In genomic region chr5:139325395-139325966, GRCm38 (mm10) we compare ENCODE assay signal across 8 mouse cellular contexts. TPM values are rescaled to one million over a fixed set of nuclear protein-coding genes. Genes with fewer than 3 reads are reported as not detected.
A peak's percentile ranks its signal among the peaks of the same experiment; 100 is the strongest.
DNase-seq lines count a peak whose midpoint lies in the region; ATAC-seq and TF ChIP-seq lines count a peak whose summit lies in the region.

Gene Adap1 (minus strand): TSS chr5:139325622.

- no peaks in the 10 kb centered on the region for H3K4me1 ChIP-seq in embryonic facial prominence, embryonic 11.5 days (ENCODE audit: control insufficient read depth, insufficient read depth, low read length)
- peaks cover 25% of the 10 kb centered on the region for H3K4me1 ChIP-seq in heart, embryonic 13.5 days
- peaks cover 6 to 7% of the 10 kb centered on the region in 2 experiments; a peak in 3 of 4 replicates for H3K4me1 ChIP-seq in liver, embryonic 14.5 days (replicated peaks; ENCODE audit: control insufficient read depth in 2 of 2, insufficient read depth in 2 of 2, low read length in 1 of 2)
- peaks cover 13% of the 10 kb centered on the region; the same call in 1 of the 2 replicates for H3K4me1 ChIP-seq in neural tube, embryonic 12.5 days

- H3K4me3 ChIP-seq in embryonic facial prominence, embryonic 11.5 days (ENCODE audit: low read depth, low read length), result peak within 1 kb of the TSS; percentile 51
- peak within 1 kb of the TSS; percentile 71 for H3K4me3 ChIP-seq in heart, embryonic 13.5 days
- peak within 1 kb of the TSS; percentile 41 to 71 for H3K4me3 ChIP-seq in liver, embryonic 14.5 days (ENCODE audit: insufficient read depth in 1 of 2, low read depth in 2 of 2, low read length in 2 of 2)
- peak within 1 kb of the TSS; percentile 65 for H3K4me3 ChIP-seq in neural tube, embryonic 12.5 days

- ATAC-seq in embryonic facial prominence, embryonic 11.5 days (replicated peaks; ENCODE audit: insufficient number of reproducible peaks, low FRiP score, low TSS enrichment, low read depth), result 0 out of 2 replicates have a peak, but pooled peaks have one; percentile 29
- 0 out of 2 replicates have a peak, but pooled peaks have one; percentile 31 for ATAC-seq in heart, embryonic 13.5 days (ENCODE audit: extremely low read depth, insufficient number of reproducible peaks, low FRiP score, low TSS enrichment)
- peak; percentile 77 for ATAC-seq in liver, embryonic 14.5 days (ENCODE audit: insufficient read depth)
- ATAC-seq in neural tube, embryonic 12.5 days (ENCODE audit: low FRiP score, low read depth), result peak; percentile 67

- peak; percentile 16; the same call in 1 of the 2 replicates for TF ChIP-seq CTCF in liver, embryonic 14.5 days (IDR thresholded peaks at IDR 0.05; ENCODE audit: low read depth)

- no peak for TF ChIP-seq EP300 in liver, embryonic 14.5 days (IDR thresholded peaks at IDR 0.05; ENCODE audit: low read depth)

- peaks cover 27% of the 10 kb centered on the region for H3K27me3 ChIP-seq in embryonic facial prominence, embryonic 11.5 days (ENCODE audit: control insufficient read depth, insufficient read depth, low read length)
- peaks cover 75% of the 10 kb centered on the region for H3K27me3 ChIP-seq in heart, embryonic 13.5 days (replicated peaks)
- H3K27me3 ChIP-seq in liver, embryonic 14.5 days (ENCODE audit: control insufficient read depth, insufficient read depth, low read length), result peaks cover 11% of the 10 kb centered on the region
- H3K27me3 ChIP-seq in neural tube, embryonic 12.5 days (replicated peaks), result peaks cover 48% of the 10 kb centered on the region

- peak within 1 kb of the TSS; percentile 65 for H3K9ac ChIP-seq in embryonic facial prominence, embryonic 11.5 days (replicated peaks; ENCODE audit: low read length)
- H3K9ac ChIP-seq in heart, embryonic 13.5 days, result peak within 1 kb of the TSS; percentile 84
- H3K9ac ChIP-seq in liver, embryonic 14.5 days (replicated peaks), result peak within 1 kb of the TSS; percentile 58
- peak within 1 kb of the TSS; percentile 72 for H3K9ac ChIP-seq in neural tube, embryonic 12.5 days

- 3% methylated on average over 37 of the region's 61 CpGs for WGBS in embryonic facial prominence, embryonic 11.5 days
- 2% methylated on average over 58 of the region's 61 CpGs for WGBS in heart, embryonic 13.5 days
- under 1% methylated on average over 61 of the region's 61 CpGs for WGBS in liver, embryonic 14.5 days (ENCODE audit: insufficient replicate concordance)
- 3% methylated on average over 59 of the region's 61 CpGs for whole genome bisulfite sequencing in neural tube, embryonic 12.5 days

- H3K9me3 ChIP-seq in embryonic facial prominence, embryonic 11.5 days (replicated peaks; ENCODE audit: control insufficient read depth, low read length), result no peaks in the 10 kb centered on the region
- H3K9me3 ChIP-seq in heart, embryonic 13.5 days, result no peaks in the 10 kb centered on the region
- H3K9me3 ChIP-seq in liver, embryonic 14.5 days (ENCODE audit: control insufficient read depth, low read length), result no peaks in the 10 kb centered on the region
- no peaks in the 10 kb centered on the region for H3K9me3 ChIP-seq in neural tube, embryonic 12.5 days

- peak within 1 kb of the TSS; percentile 95 for H3K4me2 ChIP-seq in embryonic facial prominence, embryonic 11.5 days (ENCODE audit: low read depth, low read length)
- H3K4me2 ChIP-seq in heart, embryonic 13.5 days, result peak within 1 kb of the TSS; percentile 97
- H3K4me2 ChIP-seq in liver, embryonic 14.5 days (ENCODE audit: low read depth), result peak within 1 kb of the TSS; percentile 85
- peak within 1 kb of the TSS; percentile 96 for H3K4me2 ChIP-seq in neural tube, embryonic 12.5 days (replicated peaks)

- DNase-seq in 416B (ENCODE audit: low read depth), result peak; percentile 82
- peak; percentile 58 for DNase-seq in T-cell, adult 2 months (ENCODE audit: low spot score)
- peak; percentile 69 for DNase-seq in embryonic facial prominence, embryonic 11.5 days (ENCODE audit: low spot score)
- DNase-seq in kidney, postnatal 4 days, result peak; percentile 70 to 77
- DNase-seq in liver, embryonic 14.5 days (ENCODE audit: low read depth in 3 of 3, low spot score in 3 of 3), result peak in 1 of 3 experiments; percentile 48
- peak; percentile 64 for DNase-seq in thymus, postnatal 0 days (ENCODE audit: low spot score)

- H3K27ac ChIP-seq in embryonic facial prominence, embryonic 11.5 days (replicated peaks; ENCODE audit: low read depth, low read length), result no peak within 1 kb of the TSS
- H3K27ac ChIP-seq in heart, embryonic 13.5 days (replicated peaks), result no peak within 1 kb of the TSS
- H3K27ac ChIP-seq in liver, embryonic 14.5 days, result no peak within 1 kb of the TSS
- no peak within 1 kb of the TSS for H3K27ac ChIP-seq in neural tube, embryonic 12.5 days

- no peaks in the 10 kb centered on the region for H3K36me3 ChIP-seq in embryonic facial prominence, embryonic 11.5 days (replicated peaks; ENCODE audit: control insufficient read depth, insufficient read depth, low read depth, low read length)
- H3K36me3 ChIP-seq in heart, embryonic 13.5 days, result no peaks in the 10 kb centered on the region
- H3K36me3 ChIP-seq in liver, embryonic 14.5 days (replicated peaks; ENCODE audit: control insufficient read depth, insufficient read depth, low read depth), result no peaks in the 10 kb centered on the region
- no peaks in the 10 kb centered on the region for H3K36me3 ChIP-seq in neural tube, embryonic 12.5 days

RNA-seq across cellular contexts. Expression of gene Adap1, which starts in this region (rescaled TPM):
- polyA plus RNA-seq in embryonic facial prominence, embryonic 11.5 days (2014; fragmentation: Nextera tagmentation; extraction: Ambion mirVana), result 1.6 and 1.7 TPM in 2 replicates
- 0.70 and 1.0 TPM in 2 replicates for polyA plus RNA-seq in heart, embryonic 13.5 days (2015; fragmentation: Nextera tagmentation; extraction: Ambion mirVana)
- 3.0 and 3.1 TPM in 2 replicates for polyA plus RNA-seq in liver, embryonic 14.5 days (2012; rRNA removed)
- polyA plus RNA-seq in liver, embryonic 14.5 days (2014; fragmentation: Nextera tagmentation; extraction: Ambion mirVana), result 2.2 and 2.7 TPM in 2 replicates
- polyA plus RNA-seq in neural tube, embryonic 12.5 days (2016; fragmentation: Nextera tagmentation; extraction: Ambion mirVana), result 25.0 and 31.7 TPM in 2 replicates
- polyA plus RNA-seq in thymus, postnatal 0 days (2015; fragmentation: Nextera tagmentation; extraction: Ambion mirVana), result 3.1 TPM in 2 replicates
